Mouse (Mus musculus): Measurements from ENCODE around the gene Aco2.

Gene Aco2

GRCm38 (mm10) chr15:81920546-81921217 is 48.6 kb downstream of the Aco2 start:
- no peak for DNase-seq (ENCODE audit: low spot score in 2 of 2)

GRCm38 (mm10) chr15:81921255-81921654 is 49.1 kb downstream of the Aco2 start:
- DNase-seq (ENCODE audit: low spot score in 2 of 2): no peak

- no peak for DNase-seq (ENCODE audit: low spot score in 2 of 2)
Observed at GRCm38 (mm10) chr15:81924933-81925332, 52.8 kb downstream of the Aco2 start.

- DNase-seq (ENCODE audit: low spot score in 2 of 2): peak; percentile 96
Observed at GRCm38 (mm10) chr15:81925760-81926445, 53.8 kb downstream of the Aco2 start, which contains the start of gene Polr3h. Gene Polr3h, minus strand, starts transcription at chr15:81926240.

DNA sequence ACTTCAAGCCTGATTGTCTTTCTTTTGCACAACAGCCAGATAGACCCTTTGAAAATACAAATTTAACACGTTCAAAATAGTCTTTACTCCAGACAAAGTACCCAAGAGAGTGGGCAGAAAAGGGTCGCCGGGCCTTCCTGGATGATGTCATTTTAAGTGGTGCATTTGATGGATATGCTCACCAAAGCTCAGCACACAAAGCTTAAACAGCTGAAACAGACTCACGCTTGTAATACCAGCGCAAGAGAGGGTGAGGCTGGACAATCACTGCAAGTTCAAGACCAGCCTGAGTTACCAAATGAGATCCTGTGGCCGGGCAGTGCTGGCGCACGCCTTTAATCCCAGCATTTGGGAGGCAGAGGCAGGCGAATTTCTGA is 54.3 kb downstream of the Aco2 start:
- DNase-seq (ENCODE audit: low spot score in 2 of 2): no peak

DNA sequence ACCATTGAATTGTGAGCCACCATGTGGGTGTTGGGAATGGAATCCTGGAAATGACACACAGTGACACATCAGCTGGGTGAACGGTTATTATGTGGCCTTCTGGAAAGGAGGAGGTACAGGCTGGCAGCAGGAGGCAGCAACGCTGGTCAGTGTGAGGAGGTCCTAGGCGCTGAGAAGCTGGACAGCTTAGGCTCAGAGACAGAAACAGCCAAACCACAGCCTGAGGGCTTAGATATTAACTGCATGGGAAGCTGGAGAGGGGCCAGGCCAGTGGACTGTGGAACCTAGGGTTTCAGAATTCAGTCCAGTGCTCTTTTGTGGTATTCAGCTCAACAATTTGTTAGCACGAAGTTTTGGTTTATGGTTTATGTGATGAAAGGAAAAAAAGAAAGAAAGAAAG is 55.6 kb downstream of the Aco2 start:
- no peak for DNase-seq (ENCODE audit: low spot score in 2 of 2)

GRCm38 (mm10) chr15:81928277-81928676 is 56.2 kb downstream of the Aco2 start:
- DNase-seq (ENCODE audit: low spot score in 2 of 2): peak in 1 of 2 experiments; percentile 35

GRCm38 (mm10) chr15:81932951-81933470 is 60.9 kb downstream of the Aco2 start:
- peak in 1 of 2 experiments; percentile 42 for DNase-seq (ENCODE audit: low spot score in 2 of 2)

DNA sequence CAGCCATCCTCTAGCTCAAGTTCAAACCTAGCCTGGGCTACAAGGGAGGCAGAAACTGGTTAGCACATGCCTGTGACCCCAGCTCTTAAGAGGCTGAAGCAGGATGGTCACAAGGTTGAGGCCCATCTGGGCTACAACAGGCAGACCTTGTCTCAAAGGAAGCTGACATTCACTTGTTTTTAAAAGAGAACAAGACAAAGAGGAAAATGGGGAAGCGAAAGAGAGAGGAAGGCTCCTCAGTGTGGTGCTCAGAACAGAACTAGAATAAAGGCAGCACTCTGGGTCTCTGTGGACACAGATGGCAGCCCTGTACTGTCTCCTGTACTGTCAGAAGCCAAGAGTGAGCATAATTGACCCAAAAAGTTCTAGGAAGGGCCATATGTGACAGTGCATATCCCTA is 61.9 kb downstream of the Aco2 start:
- no peak for DNase-seq (ENCODE audit: low spot score in 2 of 2)

DNA sequence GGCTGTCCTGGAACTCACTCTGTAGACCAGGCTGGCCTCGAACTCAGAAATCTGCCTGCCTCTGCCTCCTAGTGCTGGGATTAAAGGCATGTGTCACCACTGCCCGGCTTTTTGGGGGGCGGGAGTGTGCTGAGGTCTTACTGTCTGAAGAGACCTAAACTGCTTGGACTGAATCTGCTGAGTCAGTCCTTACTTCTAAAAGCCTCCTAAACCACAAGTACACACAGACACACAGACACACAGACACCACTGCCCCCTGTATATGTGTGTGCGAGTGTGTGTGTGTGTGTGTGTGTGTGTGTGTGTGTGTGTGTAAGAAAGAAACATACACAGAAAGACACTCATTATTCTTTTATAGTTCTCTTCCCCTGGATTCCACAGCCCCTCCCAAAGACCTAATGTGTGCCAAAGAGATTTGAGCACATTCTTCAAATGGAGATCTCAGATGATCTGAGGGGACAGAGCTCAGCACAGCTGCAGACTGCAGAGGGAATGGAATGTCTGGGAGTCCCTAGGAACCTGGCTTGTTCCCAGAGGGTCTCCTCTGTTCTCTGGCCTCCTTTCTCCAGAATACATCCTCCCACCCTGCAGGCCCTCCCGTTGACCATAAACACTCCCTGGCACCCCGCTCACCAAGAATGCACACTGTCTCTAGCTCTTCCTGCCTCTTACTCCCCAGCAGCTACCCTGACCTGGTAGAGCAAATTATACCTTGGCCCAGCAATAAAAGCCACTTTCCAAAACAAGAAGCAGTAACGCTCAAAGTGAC is 63.9 kb downstream of the Aco2 start:
- DNase-seq (ENCODE audit: low spot score in 2 of 2): no peak

DNA sequence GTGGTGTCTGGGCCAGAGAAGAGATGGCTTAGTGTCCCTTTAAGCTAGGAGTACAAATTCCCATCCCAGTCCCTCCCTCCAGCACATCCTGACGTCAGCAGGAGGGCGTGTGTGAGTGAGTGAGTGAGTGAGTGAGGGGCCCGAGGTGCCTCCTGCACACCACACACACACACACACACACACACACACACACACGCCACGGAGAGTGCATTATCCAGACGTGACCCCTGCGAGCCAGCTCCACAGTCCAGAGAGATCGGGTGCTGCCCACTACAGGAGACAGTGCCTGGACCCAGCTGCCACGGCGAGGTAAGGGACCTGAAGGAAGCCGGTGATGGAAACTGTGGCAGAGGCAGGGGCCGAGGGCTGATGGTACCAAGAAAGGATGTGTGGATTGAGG is 64.6 kb downstream of the Aco2 start, which contains the start of gene Csdc2:
Gene Csdc2, plus strand, starts transcription at position 81 of the 400 bp plus-strand sequence.
- no peak for DNase-seq (ENCODE audit: low spot score in 2 of 2)

GRCm38 (mm10) chr15:81937098-81937972 is 65.2 kb downstream of the Aco2 start:
- no peak for DNase-seq (ENCODE audit: low spot score in 2 of 2)

DNA sequence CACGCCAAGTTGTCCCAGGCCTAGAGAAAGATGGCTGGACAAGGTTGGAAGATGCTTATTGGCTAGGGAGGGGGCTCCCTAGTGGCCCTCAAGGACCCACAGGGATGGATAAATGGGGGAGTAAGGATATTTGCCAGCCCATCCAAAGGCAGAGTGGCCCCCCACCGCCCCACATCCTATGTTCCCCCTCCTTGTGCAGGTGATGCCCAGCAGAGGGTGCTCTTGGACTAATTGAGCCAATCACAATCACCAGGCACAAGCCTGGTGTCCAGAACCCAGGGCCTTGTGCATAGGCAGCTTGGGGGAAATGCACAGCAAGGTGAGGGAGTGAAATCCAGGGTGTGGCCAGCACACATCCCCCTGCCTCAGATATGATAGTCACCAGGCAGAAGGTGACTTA is 66.1 kb downstream of the Aco2 start:
- no peak for DNase-seq (ENCODE audit: low spot score in 2 of 2)

- peak in 1 of 2 experiments; percentile 55 for DNase-seq (ENCODE audit: low spot score in 2 of 2)
Observed at GRCm38 (mm10) chr15:81939157-81939715, 67.1 kb downstream of the Aco2 start.

- no peak for DNase-seq (ENCODE audit: low spot score in 2 of 2)
Observed at GRCm38 (mm10) chr15:81939774-81940173, 67.7 kb downstream of the Aco2 start.

- DNase-seq (ENCODE audit: low spot score in 2 of 2): peak in 1 of 2 experiments; percentile 47
Observed at GRCm38 (mm10) chr15:81940219-81940618, 68.1 kb downstream of the Aco2 start.

DNA sequence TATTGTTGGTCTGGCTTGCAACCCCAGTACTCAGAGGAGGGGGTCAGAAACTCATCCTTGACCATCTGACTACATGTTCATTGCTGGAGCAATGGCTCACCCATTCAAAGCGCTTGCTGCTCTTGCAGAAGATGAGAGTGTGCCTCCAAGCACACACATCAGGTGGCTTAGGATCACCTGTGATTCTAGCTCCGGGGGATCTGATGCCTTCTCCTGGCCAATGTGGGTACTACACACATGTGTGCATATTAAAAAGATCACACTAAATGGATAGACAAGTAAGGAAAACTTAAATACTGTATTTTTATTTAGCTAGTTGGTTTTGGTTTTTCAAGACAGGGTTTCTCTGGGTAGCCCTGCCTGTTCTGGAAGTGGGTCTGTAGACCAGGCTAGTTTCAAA is 68.9 kb downstream of the Aco2 start:
- peak in 1 of 2 experiments; percentile 54 for DNase-seq (ENCODE audit: low spot score in 2 of 2)

GRCm38 (mm10) chr15:81943176-81943749 is 71.2 kb downstream of the Aco2 start:
- peak in 1 of 2 experiments; percentile 52 for DNase-seq (ENCODE audit: low spot score in 2 of 2)

DNA sequence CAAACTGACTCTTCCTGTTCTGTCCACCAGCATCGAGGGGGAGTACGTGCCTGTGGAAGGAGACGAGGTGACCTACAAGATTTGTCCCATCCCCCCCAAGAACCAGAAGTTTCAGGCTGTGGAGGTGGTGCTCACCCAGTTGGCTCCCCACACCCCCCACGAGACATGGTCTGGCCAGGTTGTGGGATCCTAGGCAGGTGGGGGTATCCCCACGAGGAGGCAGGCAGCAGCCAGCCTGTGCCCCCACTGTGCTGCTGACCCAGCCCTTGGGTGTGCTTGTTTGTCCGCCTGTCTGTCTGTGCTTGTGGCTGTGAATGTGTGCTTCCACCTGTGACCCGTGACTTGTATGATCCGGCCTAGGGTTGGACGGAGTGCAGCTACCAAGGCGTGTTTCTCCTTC is 77.0 kb downstream of the Aco2 start:
- DNase-seq (ENCODE audit: low spot score in 2 of 2): peak in 1 of 2 experiments; percentile 59

- peak in 1 of 2 experiments; percentile 56 for DNase-seq (ENCODE audit: low spot score in 2 of 2)
Observed at GRCm38 (mm10) chr15:81949476-81950131, 77.5 kb downstream of the Aco2 start.
